Mouse (Mus musculus): ENCODE data around the gene Plpp4.

DNA sequence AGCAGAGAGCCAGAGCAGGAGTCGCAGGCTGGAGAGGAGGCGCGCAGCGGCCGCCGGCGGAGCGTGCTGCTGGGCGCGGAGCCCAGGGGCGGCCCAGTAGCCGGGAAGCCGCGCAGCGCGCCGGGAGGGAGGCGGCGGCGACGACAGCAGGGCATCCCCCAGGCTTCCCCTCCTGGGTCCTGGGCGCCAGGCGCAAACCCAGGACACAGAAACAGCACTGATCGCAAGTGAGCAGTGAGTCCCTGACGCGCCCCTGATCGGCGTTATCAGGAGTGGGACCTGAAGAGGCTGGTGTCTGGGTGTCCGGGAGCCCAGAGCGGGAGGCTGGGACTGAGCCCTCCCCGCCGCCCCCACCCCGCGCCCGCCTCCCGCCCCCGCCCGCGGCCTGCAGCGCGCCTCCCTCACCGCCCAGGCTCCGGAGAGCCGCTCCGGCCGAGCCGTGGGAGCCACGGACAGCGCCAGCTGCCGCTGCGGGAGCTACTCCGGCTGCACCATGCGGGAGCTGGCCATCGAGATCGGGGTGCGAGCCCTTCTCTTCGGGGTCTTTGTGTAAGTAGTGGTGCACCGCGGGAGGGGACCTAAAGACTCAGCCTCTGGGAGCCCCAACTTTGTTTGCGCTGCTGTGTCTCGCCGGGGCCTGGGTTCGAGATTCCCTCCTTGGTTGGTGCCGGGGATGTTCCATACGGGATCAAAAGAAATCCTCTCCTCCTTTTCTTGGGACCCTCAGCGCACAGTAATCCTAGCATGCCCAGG is at the start of gene Plpp4:
- TF ChIP-seq CTCF (IDR thresholded peaks at IDR 0.05; ENCODE audit: extremely low read depth, insufficient read depth, insufficient read length, insufficient replicate concordance) (no peak), POLR2A (IDR thresholded peaks at IDR 0.05; ENCODE audit: low read depth, low read length) (no peak)
